Mouse (Mus musculus): ENCODE measurements around the gene Il10rb. TPM values are rescaled to one million over a fixed set of nuclear protein-coding genes. Genes with fewer than 3 reads are reported as not detected.

Gene Il10rb
- polyA plus RNA-seq, 1 experiment from 2014 or later = 13.0 TPM

DNA sequence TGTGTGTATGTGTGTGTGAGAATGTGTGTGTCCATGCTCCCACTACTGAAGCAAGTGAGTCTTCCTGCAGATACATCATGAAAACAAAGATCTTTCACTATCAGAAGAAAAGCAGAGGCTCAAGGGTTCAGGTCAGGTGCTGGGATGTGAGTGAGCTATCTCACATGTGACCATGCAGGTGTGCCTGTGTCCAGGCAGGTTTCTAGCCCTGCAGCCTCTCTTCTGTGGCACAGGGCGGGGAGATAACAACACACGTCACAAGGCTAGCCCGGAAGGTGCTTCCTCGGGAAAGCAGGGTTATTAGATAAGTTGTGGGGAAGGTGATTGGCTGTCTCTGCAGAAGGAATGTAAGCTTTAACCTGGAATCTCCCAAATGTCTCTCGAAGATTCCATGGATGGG, 25.8 kb upstream of the Il10rb start:
- ATAC-seq (ENCODE audit: low FRiP score) (no peak), DNase-seq (ENCODE audit: low spot score) (no peak)
- WGBS = 87% methylated on average over 5 of the region's 5 CpGs
- H3K9me3 ChIP-seq (ENCODE audit: control insufficient read depth, low read length) = no peaks in the 10 kb centered on the region
- H3K27me3 ChIP-seq (ENCODE audit: control insufficient read depth, insufficient read depth, low read length) = no peaks in the 10 kb centered on the region
- H3K27ac ChIP-seq = no peak overlapping the region
- H3K9ac ChIP-seq = no peak overlapping the region
- no peaks in the 10 kb centered on the region for H3K4me1 ChIP-seq (replicated peaks; ENCODE audit: control insufficient read depth, insufficient read depth, low read length)
- no peak overlapping the region for H3K4me2 ChIP-seq (replicated peaks)
- no peak overlapping the region for H3K4me3 ChIP-seq (replicated peaks; ENCODE audit: low read length)
- H3K36me3 ChIP-seq (replicated peaks; ENCODE audit: control insufficient read depth, insufficient read depth) = peaks cover 15% of the 10 kb centered on the region

DNA sequence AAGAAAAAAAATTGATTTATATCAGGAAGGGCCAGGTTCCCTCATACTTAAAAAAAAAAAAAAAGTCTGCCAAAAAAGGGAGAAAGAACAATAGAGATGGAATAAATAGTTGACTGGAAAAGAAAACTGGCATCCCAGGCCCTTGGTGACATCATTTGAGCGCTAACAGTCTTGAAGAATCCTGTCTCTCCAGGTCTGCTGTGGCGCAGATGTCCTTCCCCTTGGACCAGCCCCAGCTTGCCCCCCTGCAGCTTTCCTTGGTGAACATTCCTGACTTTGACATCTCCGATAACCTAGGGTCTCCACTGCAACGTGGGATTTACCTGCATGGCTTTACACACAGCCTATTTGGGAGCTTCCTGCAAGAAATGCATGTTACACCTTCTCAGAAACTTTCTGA, 24.4 kb upstream of the Il10rb start:
- Histone ChIP-seq H3K9me3 (ENCODE audit: control insufficient read depth, low read length) (no peaks in the 10 kb centered on the region), H3K4me1 (replicated peaks; ENCODE audit: control insufficient read depth, insufficient read depth, low read length) (no peaks in the 10 kb centered on the region), H3K4me3 (replicated peaks; ENCODE audit: low read length) (no peak overlapping the region), H3K27me3 (ENCODE audit: control insufficient read depth, insufficient read depth, low read length) (no peaks in the 10 kb centered on the region), H3K27ac (no peak overlapping the region), H3K9ac (no peak overlapping the region), H3K36me3 (replicated peaks; ENCODE audit: control insufficient read depth, insufficient read depth) (peaks cover 25% of the 10 kb centered on the region), H3K4me2 (replicated peaks) (no peak overlapping the region)
- WGBS = 87% methylated on average over 4 of the region's 4 CpGs
- no peak for ATAC-seq (ENCODE audit: low FRiP score)
- DNase-seq (ENCODE audit: low spot score) = no peak

DNA sequence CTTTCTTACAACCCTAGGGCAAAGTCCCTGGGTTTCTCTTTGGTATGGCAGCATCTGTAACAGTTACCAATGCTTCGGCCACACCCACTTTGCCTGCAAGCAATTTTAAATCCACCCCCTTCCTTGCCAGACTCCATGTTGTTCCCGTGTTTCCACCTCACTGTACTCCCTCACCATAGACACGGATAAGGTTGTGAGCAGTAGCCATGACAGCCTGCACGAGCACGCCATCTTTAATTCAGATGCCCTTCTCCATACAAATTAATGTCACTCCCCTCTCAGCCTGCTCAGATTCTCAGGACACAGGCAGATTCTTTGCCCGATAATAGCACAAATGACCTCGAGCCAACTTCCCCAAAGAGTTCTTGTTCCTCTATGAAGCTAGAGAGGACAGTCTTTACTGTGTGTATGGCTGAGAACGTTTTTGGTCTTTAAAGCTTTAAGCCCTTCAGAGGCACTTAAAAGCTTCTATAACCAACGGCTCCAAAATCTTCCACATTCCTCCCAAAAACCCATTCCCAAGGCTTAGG, 23.6 kb upstream of the Il10rb start:
- Histone ChIP-seq H3K36me3 (replicated peaks; ENCODE audit: control insufficient read depth, insufficient read depth) (peaks cover 27% of the 10 kb centered on the region), H3K27ac (no peak overlapping the region), H3K9ac (no peak overlapping the region), H3K27me3 (ENCODE audit: control insufficient read depth, insufficient read depth, low read length) (no peaks in the 10 kb centered on the region), H3K4me3 (replicated peaks; ENCODE audit: low read length) (no peak overlapping the region), H3K4me2 (replicated peaks) (no peak overlapping the region), H3K4me1 (replicated peaks; ENCODE audit: control insufficient read depth, insufficient read depth, low read length) (no peaks in the 10 kb centered on the region), H3K9me3 (ENCODE audit: control insufficient read depth, low read length) (no peaks in the 10 kb centered on the region)
- DNase-seq (ENCODE audit: low spot score) (no peak), ATAC-seq (ENCODE audit: low FRiP score) (no peak)
- 88% methylated on average over 9 of the region's 9 CpGs for WGBS

DNA sequence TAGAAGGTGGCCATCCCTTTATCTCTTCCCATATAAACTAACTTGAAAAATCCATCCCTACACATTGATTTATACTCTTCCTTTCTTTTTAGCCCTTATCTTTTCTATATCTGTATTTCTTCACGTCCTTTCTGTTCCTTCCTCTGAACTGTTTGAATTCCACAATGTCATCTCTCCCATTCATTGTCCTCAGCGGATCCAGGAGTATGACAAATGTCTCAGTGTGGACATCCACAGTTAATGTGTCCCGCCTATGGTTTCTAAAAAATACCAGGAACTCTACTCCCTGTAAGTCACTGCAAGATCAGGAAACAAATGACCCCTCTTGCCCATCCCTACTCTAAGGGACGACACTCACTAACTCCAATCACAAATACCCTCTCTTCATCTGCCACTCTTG, 21.7 kb upstream of the Il10rb start:
- DNase-seq (ENCODE audit: low spot score) = no peak
- no peaks in the 10 kb centered on the region for H3K4me1 ChIP-seq (replicated peaks; ENCODE audit: control insufficient read depth, insufficient read depth, low read length)

DNA sequence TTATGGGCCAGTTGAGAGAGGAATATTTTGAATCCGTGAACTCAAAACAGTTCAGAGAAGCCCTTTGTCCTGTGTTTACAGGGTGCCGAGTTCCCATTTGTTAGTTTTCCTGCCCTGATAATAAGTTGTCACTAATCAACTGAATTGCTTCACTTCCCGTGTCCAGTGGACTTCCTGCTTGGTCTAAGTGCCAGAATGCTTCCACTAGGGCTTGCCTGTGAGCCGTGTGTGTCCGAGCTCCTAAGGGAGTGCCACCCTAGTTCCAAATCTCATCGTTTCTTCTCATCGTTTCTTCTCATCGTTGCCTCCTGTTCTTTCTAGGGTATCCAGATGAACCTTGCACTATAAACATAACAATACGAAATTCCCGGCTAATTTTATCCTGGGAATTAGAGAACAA, 20.3 kb upstream of the Il10rb start:
- Histone ChIP-seq H3K27me3 (ENCODE audit: control insufficient read depth, insufficient read depth, low read length) (no peaks in the 10 kb centered on the region), H3K4me1 (replicated peaks; ENCODE audit: control insufficient read depth, insufficient read depth, low read length) (no peaks in the 10 kb centered on the region), H3K27ac (peak overlapping the region; percentile 38; the same call in 1 of the 2 replicates), H3K9ac (no peak overlapping the region), H3K4me2 (replicated peaks) (no peak overlapping the region), H3K36me3 (replicated peaks; ENCODE audit: control insufficient read depth, insufficient read depth) (peaks cover 47% of the 10 kb centered on the region), H3K4me3 (replicated peaks; ENCODE audit: low read length) (no peak overlapping the region), H3K9me3 (ENCODE audit: control insufficient read depth, low read length) (no peaks in the 10 kb centered on the region)
- WGBS = 63% methylated on average over 10 of the region's 10 CpGs
- no peak for ATAC-seq (ENCODE audit: low FRiP score)
- DNase-seq (ENCODE audit: low spot score) = no peak

More for the DNA sequence above, 21.7 kb upstream of the Il10rb start:
- peaks cover 42% of the 10 kb centered on the region for H3K36me3 ChIP-seq (replicated peaks; ENCODE audit: control insufficient read depth, insufficient read depth)
- H3K9me3 ChIP-seq (ENCODE audit: control insufficient read depth, low read length) = no peaks in the 10 kb centered on the region
- WGBS = 85% methylated on average over 4 of the region's 4 CpGs
- no peak overlapping the region for H3K9ac ChIP-seq
- H3K27ac ChIP-seq = no peak overlapping the region
- H3K4me2 ChIP-seq (replicated peaks) = no peak overlapping the region
- no peak overlapping the region for H3K4me3 ChIP-seq (replicated peaks; ENCODE audit: low read length)
- ATAC-seq (ENCODE audit: low FRiP score) = no peak
- no peaks in the 10 kb centered on the region for H3K27me3 ChIP-seq (ENCODE audit: control insufficient read depth, insufficient read depth, low read length)

DNA sequence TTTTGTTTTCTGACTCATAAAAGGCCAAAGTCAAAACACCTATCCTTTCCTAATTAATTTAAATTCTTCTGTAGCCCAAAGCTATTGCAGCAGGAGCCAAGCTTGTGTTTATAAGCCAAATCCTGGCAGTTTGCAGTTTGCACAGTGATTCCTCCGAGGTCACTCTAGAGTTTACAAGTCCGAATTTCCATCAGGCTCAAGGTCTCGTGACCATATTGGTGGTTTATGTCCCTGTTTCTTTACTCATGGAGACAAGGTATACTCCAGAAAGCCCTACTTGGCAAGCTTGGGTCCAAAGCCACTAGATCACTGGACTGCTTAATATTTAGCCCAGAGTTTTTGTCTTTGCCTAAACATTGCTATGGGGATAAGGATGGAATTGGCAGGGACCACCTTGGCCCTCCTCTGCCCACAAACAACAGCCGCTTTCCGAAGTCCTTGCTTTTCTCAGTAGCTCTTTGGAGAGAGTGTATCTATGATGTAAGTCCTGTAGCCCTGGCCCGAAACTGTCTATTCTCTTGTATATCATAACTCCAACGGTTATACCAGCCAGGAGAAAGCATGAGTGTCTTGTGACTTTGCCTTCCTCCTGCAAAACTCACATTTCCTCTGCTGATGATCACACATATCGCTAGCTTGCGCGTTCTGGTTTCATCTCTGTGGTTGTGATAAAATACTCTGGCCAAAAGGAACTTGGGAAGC, 19.4 kb upstream of the Il10rb start:
- ATAC-seq (ENCODE audit: low FRiP score) (no peak), DNase-seq (ENCODE audit: low spot score) (no peak)
- Histone ChIP-seq H3K27me3 (ENCODE audit: control insufficient read depth, insufficient read depth, low read length) (no peaks in the 10 kb centered on the region), H3K4me3 (replicated peaks; ENCODE audit: low read length) (no peak overlapping the region), H3K36me3 (replicated peaks; ENCODE audit: control insufficient read depth, insufficient read depth) (peaks cover 49% of the 10 kb centered on the region), H3K27ac (no peak overlapping the region), H3K9ac (no peak overlapping the region), H3K4me2 (replicated peaks) (no peak overlapping the region), H3K4me1 (replicated peaks; ENCODE audit: control insufficient read depth, insufficient read depth, low read length) (no peaks in the 10 kb centered on the region), H3K9me3 (ENCODE audit: control insufficient read depth, low read length) (no peaks in the 10 kb centered on the region)
- 91% methylated on average over 10 of the region's 10 CpGs for WGBS

DNA sequence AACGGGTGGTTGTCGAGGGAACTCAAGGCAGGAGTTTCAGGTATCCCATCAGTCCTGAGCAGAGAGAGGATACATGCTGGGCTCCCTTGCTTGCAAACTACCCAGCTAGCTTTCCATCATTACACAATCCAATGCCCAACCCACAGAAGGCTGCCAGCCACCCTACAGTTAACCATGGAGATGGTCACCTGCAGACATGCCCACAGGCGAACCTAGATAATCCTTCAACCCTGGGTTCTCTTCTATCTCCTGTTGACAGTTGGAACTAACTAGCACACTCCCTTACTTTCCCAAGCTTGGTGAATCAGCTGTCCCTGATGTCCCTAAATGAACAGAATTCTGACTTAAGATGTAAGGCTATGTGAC, 18.9 kb upstream of the Il10rb start:
- Histone ChIP-seq H3K4me3 (replicated peaks; ENCODE audit: low read length) (no peak overlapping the region), H3K4me2 (replicated peaks) (no peak overlapping the region), H3K9me3 (ENCODE audit: control insufficient read depth, low read length) (no peaks in the 10 kb centered on the region), H3K36me3 (replicated peaks; ENCODE audit: control insufficient read depth, insufficient read depth) (peaks cover 55% of the 10 kb centered on the region), H3K9ac (no peak overlapping the region), H3K27ac (no peak overlapping the region), H3K27me3 (ENCODE audit: control insufficient read depth, insufficient read depth, low read length) (no peaks in the 10 kb centered on the region), H3K4me1 (replicated peaks; ENCODE audit: control insufficient read depth, insufficient read depth, low read length) (no peaks in the 10 kb centered on the region)
- ATAC-seq (ENCODE audit: low FRiP score) (no peak), DNase-seq (ENCODE audit: low spot score) (no peak)
- 86% methylated on average over 3 of the region's 3 CpGs for WGBS

DNA sequence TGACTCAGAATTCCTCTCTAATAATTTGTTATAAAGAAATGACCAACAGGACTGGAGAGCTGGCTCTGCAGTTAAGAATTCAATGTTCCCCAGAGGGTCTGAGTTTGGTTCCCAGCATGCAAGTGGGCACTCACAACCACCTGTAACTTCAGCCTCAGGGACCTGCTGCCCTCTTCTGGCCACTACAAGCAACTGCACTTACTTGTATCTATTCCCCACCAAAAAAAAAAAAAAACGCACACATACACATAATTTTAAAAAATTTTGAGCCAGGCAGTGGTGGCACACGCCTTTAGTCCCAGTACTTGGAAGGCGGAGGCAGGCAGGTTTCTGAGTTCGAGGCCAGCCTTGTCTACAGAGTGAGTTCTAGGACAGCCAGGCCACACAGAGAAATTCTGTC, 15.9 kb upstream of the Il10rb start:
- H3K4me1 ChIP-seq (replicated peaks; ENCODE audit: control insufficient read depth, insufficient read depth, low read length) = no peaks in the 10 kb centered on the region
- ATAC-seq (ENCODE audit: low FRiP score) (no peak), DNase-seq (ENCODE audit: low spot score) (no peak)
- no peak overlapping the region for H3K4me3 ChIP-seq (replicated peaks; ENCODE audit: low read length)
- 92% methylated on average over 4 of the region's 4 CpGs for WGBS
- peaks cover 68% of the 10 kb centered on the region for H3K36me3 ChIP-seq (replicated peaks; ENCODE audit: control insufficient read depth, insufficient read depth)
- H3K9ac ChIP-seq = no peak overlapping the region
- no peak overlapping the region for H3K4me2 ChIP-seq (replicated peaks)
- H3K27ac ChIP-seq = no peak overlapping the region
- H3K27me3 ChIP-seq (ENCODE audit: control insufficient read depth, insufficient read depth, low read length) = no peaks in the 10 kb centered on the region
- H3K9me3 ChIP-seq (ENCODE audit: control insufficient read depth, low read length) = no peaks in the 10 kb centered on the region

DNA sequence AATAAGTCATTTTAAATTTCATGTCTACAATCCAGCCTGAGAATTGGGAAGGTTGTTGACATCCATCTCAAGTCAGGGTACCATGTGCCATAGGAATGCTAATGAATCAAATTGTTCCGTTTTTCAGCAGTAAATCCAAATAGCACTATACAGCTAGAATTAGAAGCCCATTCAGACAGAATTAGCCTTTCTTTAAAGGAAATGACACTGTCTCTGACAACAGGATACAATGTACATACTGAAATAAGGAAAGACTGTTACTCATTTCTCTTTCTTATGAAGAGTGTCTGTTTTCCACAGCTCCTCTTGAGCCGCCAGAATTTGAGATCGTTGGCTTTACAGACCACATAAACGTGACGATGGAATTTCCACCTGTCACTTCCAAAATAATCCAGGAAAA, 14.5 kb upstream of the Il10rb start, which contains the start of gene Gm21970:
TSS of gene Gm21970 (plus strand) at position 301 of the 400 bp plus-strand sequence.
- Histone ChIP-seq H3K36me3 (replicated peaks; ENCODE audit: control insufficient read depth, insufficient read depth) (peaks cover 70% of the 10 kb centered on the region), H3K27me3 (ENCODE audit: control insufficient read depth, insufficient read depth, low read length) (no peaks in the 10 kb centered on the region)

More for the DNA sequence above, 14.5 kb upstream of the Il10rb start, which contains the start of gene Gm21970:
- H3K9ac ChIP-seq = no peak within 1 kb of the TSS
- ATAC-seq (ENCODE audit: low FRiP score) = no peak
- no peaks in the 10 kb centered on the region for H3K4me1 ChIP-seq (replicated peaks; ENCODE audit: control insufficient read depth, insufficient read depth, low read length)
- H3K4me3 ChIP-seq (replicated peaks; ENCODE audit: low read length) = no peak within 1 kb of the TSS
- H3K27ac ChIP-seq = no peak within 1 kb of the TSS
- DNase-seq (ENCODE audit: low spot score) = no peak
- no peaks in the 10 kb centered on the region for H3K9me3 ChIP-seq (ENCODE audit: control insufficient read depth, low read length)
- no peak within 1 kb of the TSS for H3K4me2 ChIP-seq (replicated peaks)
- 86% methylated on average over 5 of the region's 5 CpGs for WGBS
